Mouse (Mus musculus): ENCODE measurements around the gene Snapc3. TPM values are rescaled to one million over a fixed set of nuclear protein-coding genes. Genes with fewer than 3 reads are reported as not detected.
"Not testable (repeated sequence)": the region's sequence is repeated elsewhere in the genome, so short reads cannot be mapped to it uniquely, and the experiment has no call there.

The Snapc3 gene
- polyA plus RNA-seq, 1 experiment from 2014 or later = 93.4 TPM

DNA sequence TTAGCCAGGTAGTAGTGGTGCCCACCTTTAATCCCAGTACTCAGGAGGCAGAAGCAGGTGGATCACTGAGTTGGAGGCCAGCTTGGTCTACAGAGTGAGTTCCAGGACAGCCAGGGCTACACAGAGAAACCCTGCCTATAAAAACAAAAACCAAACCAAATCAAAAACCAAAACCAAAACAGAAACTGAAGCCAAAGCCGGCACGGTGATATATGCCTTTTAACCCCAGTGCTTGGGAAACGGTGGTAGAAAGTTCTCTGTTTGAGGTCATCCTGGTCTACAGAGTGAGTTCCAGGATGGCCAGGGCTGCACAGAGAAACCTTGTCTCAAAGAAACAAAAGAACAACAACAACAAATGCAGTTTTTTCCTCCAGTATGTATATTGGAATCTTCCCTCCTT, 94.7 kb downstream of the Snapc3 start:
- no peaks in the 10 kb centered on the region for H3K36me3 ChIP-seq (ENCODE audit: poor library complexity, severe bottlenecking)
- no peak overlapping the region for H3K4me3 ChIP-seq
- no peak overlapping the region for H3K4me2 ChIP-seq
- H3K4me1 ChIP-seq = 0 out of 2 replicates have a peak, but pooled peaks cover 6% of the 10 kb centered on the region
- no peak overlapping the region for H3K9ac ChIP-seq
- H3K27ac ChIP-seq = no peak overlapping the region
- WGBS = 91% methylated on average over 3 of the region's 3 CpGs
- ATAC-seq = no peak
- no peaks in the 10 kb centered on the region for H3K27me3 ChIP-seq
- no peaks in the 10 kb centered on the region for H3K9me3 ChIP-seq (replicated peaks)

- Histone ChIP-seq H3K4me3 (no peak overlapping the region), H3K4me2 (no peak overlapping the region), H3K9me3 (replicated peaks) (no peaks in the 10 kb centered on the region), H3K27me3 (no peaks in the 10 kb centered on the region), H3K4me1 (0 out of 2 replicates have a peak, but pooled peaks cover 4% of the 10 kb centered on the region), H3K9ac (no peak overlapping the region), H3K27ac (no peak overlapping the region), H3K36me3 (ENCODE audit: poor library complexity, severe bottlenecking) (no peaks in the 10 kb centered on the region)
- 84% methylated on average over 2 of the region's 2 CpGs for WGBS
- ATAC-seq = no peak
Observed at GRCm38 (mm10) chr4:83512644-83513043, 95.1 kb downstream of the Snapc3 start.

GRCm38 (mm10) chr4:83514183-83514582, 96.7 kb downstream of the Snapc3 start:
- no peak for ATAC-seq
- no peaks in the 10 kb centered on the region for H3K36me3 ChIP-seq (ENCODE audit: poor library complexity, severe bottlenecking)
- H3K9ac ChIP-seq = no peak overlapping the region
- WGBS = 90% methylated on average over 1 of the region's 1 CpGs
- H3K27ac ChIP-seq = no peak overlapping the region
- no peaks in the 10 kb centered on the region for H3K27me3 ChIP-seq
- no peaks in the 10 kb centered on the region for H3K4me1 ChIP-seq
- H3K9me3 ChIP-seq (replicated peaks) = no peaks in the 10 kb centered on the region
- H3K4me3 ChIP-seq = no peak overlapping the region
- H3K4me2 ChIP-seq = no peak overlapping the region

GRCm38 (mm10) chr4:83514976-83515669, 97.6 kb downstream of the Snapc3 start:
- Histone ChIP-seq H3K9ac (no peak overlapping the region), H3K27me3 (no peaks in the 10 kb centered on the region), H3K9me3 (replicated peaks) (no peaks in the 10 kb centered on the region), H3K36me3 (ENCODE audit: poor library complexity, severe bottlenecking) (no peaks in the 10 kb centered on the region), H3K4me2 (no peak overlapping the region), H3K4me3 (no peak overlapping the region), H3K4me1 (no peaks in the 10 kb centered on the region), H3K27ac (no peak overlapping the region)
- WGBS = 85% methylated on average over 10 of the region's 10 CpGs
- no peak for ATAC-seq

DNA sequence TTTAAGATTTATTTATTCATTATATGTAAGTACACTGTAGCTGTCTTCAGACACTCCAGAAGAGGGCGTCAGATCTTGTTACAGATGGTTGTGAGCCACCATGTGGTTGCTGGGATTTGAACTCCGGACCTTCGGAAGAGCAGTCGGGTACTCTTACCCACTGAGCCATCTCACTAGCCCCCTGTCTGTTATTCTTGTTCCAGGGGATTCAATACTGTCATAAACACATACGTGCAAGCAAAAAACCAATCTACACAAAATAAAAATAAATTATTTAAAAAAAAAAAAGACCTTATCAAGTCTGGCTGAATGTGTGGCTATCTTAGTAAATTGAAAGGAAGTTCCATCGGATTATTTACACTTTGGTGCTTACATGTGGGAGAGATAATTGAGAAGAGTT, 98.6 kb downstream of the Snapc3 start:
- H3K4me2 ChIP-seq; ATAC-seq; H3K36me3 ChIP-seq (ENCODE audit: poor library complexity, severe bottlenecking); H3K27me3 ChIP-seq; H3K9ac ChIP-seq; H3K27ac ChIP-seq; H3K4me3 ChIP-seq; H3K4me1 ChIP-seq; H3K9me3 ChIP-seq (replicated peaks): not testable (repeated sequence)
- WGBS = 97% methylated on average over 5 of the region's 6 CpGs

Other genes with a start within 250 kb of the Snapc3 start
- 9.9 and 12.8 TPM in 2 replicates for gene Ttc39b, start 93.5 kb upstream of the Snapc3 start, polyA plus RNA-seq (2015; fragmentation: Nextera tagmentation; extraction: Ambion mirVana)
- gene Psip1, start 68.7 kb downstream of the Snapc3 start, polyA plus RNA-seq (2015; fragmentation: Nextera tagmentation; extraction: Ambion mirVana) = 345 and 371 TPM in 2 replicates
- gene Ccdc171, start 107.8 kb downstream of the Snapc3 start, polyA plus RNA-seq (2015; fragmentation: Nextera tagmentation; extraction: Ambion mirVana) = 5.5 and 5.7 TPM in 2 replicates

Measured in forebrain, embryonic 13.5 days (tissue).